ENCODE assay signal across 8 mouse cellular contexts in genomic region chr4:141010941-141011429, GRCm38 (mm10). TPM values are rescaled to one million over a fixed set of nuclear protein-coding genes. Genes with fewer than 3 reads are reported as not detected.
DNase-seq lines count a peak whose midpoint lies in the region; ATAC-seq and TF ChIP-seq lines count a peak whose summit lies in the region.

No protein-coding gene starts in this region.

- H3K27ac ChIP-seq in forebrain, embryonic 16.5 days (ENCODE audit: low read length), result peak overlapping the region; percentile 93
- H3K27ac ChIP-seq in kidney, embryonic 16.5 days (ENCODE audit: low read length), result peak overlapping the region; percentile 88
- H3K27ac ChIP-seq in midbrain, embryonic 10.5 days (replicated peaks), result peak overlapping the region; percentile 93
- H3K27ac ChIP-seq in thymus, adult 2 months (ENCODE audit: control insufficient read depth, insufficient read depth, low read length), result no peak overlapping the region

- WGBS in forebrain, embryonic 16.5 days, result 0% methylated on average over 15 of the region's 17 CpGs
- 0% methylated on average over 17 of the region's 17 CpGs for WGBS in kidney, embryonic 16.5 days
- 0% methylated on average over 17 of the region's 17 CpGs for WGBS in midbrain, embryonic 10.5 days
- WGBS in thymus, adult 2 months, result 34% methylated on average over 17 of the region's 17 CpGs

- no peaks in the 10 kb centered on the region for H3K9me3 ChIP-seq in forebrain, embryonic 16.5 days (ENCODE audit: control insufficient read depth, low read length)
- no peaks in the 10 kb centered on the region for H3K9me3 ChIP-seq in kidney, embryonic 16.5 days (ENCODE audit: low read length)
- peaks cover 4% of the 10 kb centered on the region; the same call in 1 of the 2 replicates for H3K9me3 ChIP-seq in midbrain, embryonic 10.5 days (replicated peaks)

- peak overlapping the region; percentile 94 for H3K4me2 ChIP-seq in forebrain, embryonic 16.5 days (ENCODE audit: low read length)
- H3K4me2 ChIP-seq in kidney, embryonic 16.5 days (replicated peaks; ENCODE audit: low read depth, low read length), result peak overlapping the region; percentile 71

- intact Hi-C loops in gastrocnemius, postnatal 14 days (cut with DNase I; ENCODE audit: low total_unique reads), result no loop called here
- intact Hi-C loops in gastrocnemius, postnatal 36 days (cut with DNase I), result no loop called here

- peak; percentile 41 for ATAC-seq in forebrain, embryonic 16.5 days
- ATAC-seq in kidney, embryonic 16.5 days (ENCODE audit: low FRiP score, low TSS enrichment), result peak; percentile 60

- DNase-seq in gastrocnemius, postnatal 14 days, result peak; percentile 54
- no peak for DNase-seq in gastrocnemius, postnatal 36 days
- DNase-seq in midbrain, embryonic 10.5 days (ENCODE audit: low spot score), result peak; percentile 64
- DNase-seq in ovary, postnatal 10 days (ENCODE audit: low spot score), result no peak
- DNase-seq in thymus, adult 2 months, result no peak
- no peak for DNase-seq in thymus, postnatal 10 days (ENCODE audit: low spot score in 2 of 2)

- H3K27me3 ChIP-seq in forebrain, embryonic 16.5 days (replicated peaks; ENCODE audit: control insufficient read depth, insufficient read depth, low read length), result no peaks in the 10 kb centered on the region
- no peaks in the 10 kb centered on the region for H3K27me3 ChIP-seq in kidney, embryonic 16.5 days (ENCODE audit: insufficient read depth, low read length)
- H3K27me3 ChIP-seq in midbrain, embryonic 10.5 days (ENCODE audit: low read depth, poor library complexity, severe bottlenecking), result no peaks in the 10 kb centered on the region
- peaks cover 3% of the 10 kb centered on the region; the same call in 1 of the 2 replicates for H3K27me3 ChIP-seq in thymus, adult 2 months (ENCODE audit: control insufficient read depth, insufficient read depth, low read length)

- H3K4me1 ChIP-seq in forebrain, embryonic 16.5 days (replicated peaks; ENCODE audit: control insufficient read depth, insufficient read depth, low read length), result peaks cover 29% of the 10 kb centered on the region
- H3K4me1 ChIP-seq in kidney, embryonic 16.5 days (ENCODE audit: insufficient read depth, low read length), result peaks cover 28% of the 10 kb centered on the region
- H3K4me1 ChIP-seq in midbrain, embryonic 10.5 days, result peaks cover 35% of the 10 kb centered on the region
- peaks cover 8% of the 10 kb centered on the region; the same call in 1 of the 2 replicates for H3K4me1 ChIP-seq in thymus, adult 2 months (replicated peaks; ENCODE audit: control insufficient read depth, insufficient read depth, low read length)

- TF ChIP-seq POLR2A in thymus, adult 2 months (IDR thresholded peaks at IDR 0.05; ENCODE audit: control insufficient read depth, extremely low read depth, insufficient read depth, low read length, poor library complexity), result no peak

- H3K36me3 ChIP-seq in forebrain, embryonic 16.5 days (ENCODE audit: control insufficient read depth, insufficient read depth), result peaks cover 24% of the 10 kb centered on the region
- H3K36me3 ChIP-seq in kidney, embryonic 16.5 days (ENCODE audit: insufficient read depth, low read length), result peaks cover 39% of the 10 kb centered on the region
- H3K36me3 ChIP-seq in midbrain, embryonic 10.5 days, result peaks cover 59% of the 10 kb centered on the region
- H3K36me3 ChIP-seq in thymus, adult 2 months (ENCODE audit: control insufficient read depth, insufficient read depth, low read length), result no peaks in the 10 kb centered on the region

- TF ChIP-seq CTCF in thymus, adult 2 months (IDR thresholded peaks at IDR 0.05; ENCODE audit: borderline replicate concordance, control insufficient read depth, extremely low read depth, insufficient read depth, low read length, poor library complexity), result no peak

- H3K9ac ChIP-seq in forebrain, embryonic 16.5 days (replicated peaks; ENCODE audit: low read depth, low read length), result peak overlapping the region; percentile 92
- peak overlapping the region; percentile 91 for H3K9ac ChIP-seq in kidney, embryonic 16.5 days (replicated peaks; ENCODE audit: low read length)

- peak overlapping the region; percentile 91 for H3K4me3 ChIP-seq in forebrain, embryonic 16.5 days (replicated peaks; ENCODE audit: low read length)
- H3K4me3 ChIP-seq in kidney, embryonic 16.5 days (ENCODE audit: low read length), result peak overlapping the region; percentile 76
- H3K4me3 ChIP-seq in midbrain, embryonic 10.5 days, result peak overlapping the region; percentile 70
- no peak overlapping the region for H3K4me3 ChIP-seq in thymus, adult 2 months (ENCODE audit: control insufficient read depth, insufficient read depth, low read length)

RNA-seq across cellular contexts. Expression of gene Mfap2, which starts 0.8 kb away (rescaled TPM):
- total RNA-seq in gastrocnemius, postnatal 14 days (2021), result 10 to 100 TPM; 33.9 to 47.3 TPM
- total RNA-seq in gastrocnemius, postnatal 36 days (2021), result 1 to 10 TPM; 6.2 to 7.4 TPM
- polyA plus RNA-seq in forebrain, embryonic 16.5 days (2015; fragmentation: Nextera tagmentation; extraction: Ambion mirVana), result 190 and 202 TPM in 2 replicates
- polyA plus RNA-seq in kidney, embryonic 16.5 days (2015; fragmentation: Nextera tagmentation; extraction: Ambion mirVana), result 442 and 470 TPM in 2 replicates
- polyA plus RNA-seq in midbrain, embryonic 10.5 days (2016; fragmentation: Nextera tagmentation; extraction: Ambion mirVana), result 260 and 321 TPM in 2 replicates
- 6.1 and 7.0 TPM in 2 replicates for polyA plus RNA-seq in thymus, adult 2 months (2012; rRNA removed)

RNA-seq across cellular contexts. Expression of gene Atp13a2, which starts 24.3 kb away (rescaled TPM):
- total RNA-seq in gastrocnemius, postnatal 14 days (2021), result 10 to 100 TPM; 16.1 to 17.0 TPM
- total RNA-seq in gastrocnemius, postnatal 36 days (2021), result 10 to 100 TPM; 16.6 to 17.5 TPM
- polyA plus RNA-seq in forebrain, embryonic 16.5 days (2015; fragmentation: Nextera tagmentation; extraction: Ambion mirVana), result 126 and 142 TPM in 2 replicates
- polyA plus RNA-seq in kidney, embryonic 16.5 days (2015; fragmentation: Nextera tagmentation; extraction: Ambion mirVana), result 48.9 and 50.7 TPM in 2 replicates
- polyA plus RNA-seq in midbrain, embryonic 10.5 days (2016; fragmentation: Nextera tagmentation; extraction: Ambion mirVana), result 42.5 and 56.5 TPM in 2 replicates
- polyA plus RNA-seq in thymus, adult 2 months (2012; rRNA removed), result 300 and 301 TPM in 2 replicates

RNA-seq across cellular contexts. Expression of gene Crocc, which starts 49.4 kb away (rescaled TPM):
- 1 to 10 TPM; 2.6 to 4.0 TPM for total RNA-seq in gastrocnemius, postnatal 14 days (2021)
- total RNA-seq in gastrocnemius, postnatal 36 days (2021), result 1 to 10 TPM; 1.7 to 2.0 TPM
- 6.2 and 6.7 TPM in 2 replicates for polyA plus RNA-seq in forebrain, embryonic 16.5 days (2015; fragmentation: Nextera tagmentation; extraction: Ambion mirVana)
- 10.1 and 11.3 TPM in 2 replicates for polyA plus RNA-seq in kidney, embryonic 16.5 days (2015; fragmentation: Nextera tagmentation; extraction: Ambion mirVana)
- 10.8 and 11.0 TPM in 2 replicates for polyA plus RNA-seq in midbrain, embryonic 10.5 days (2016; fragmentation: Nextera tagmentation; extraction: Ambion mirVana)
- polyA plus RNA-seq in thymus, adult 2 months (2012; rRNA removed), result 12.9 and 17.6 TPM in 2 replicates

RNA-seq across cellular contexts. Expression of gene Sdhb, which starts 50.0 kb away (rescaled TPM):
- total RNA-seq in gastrocnemius, postnatal 14 days (2021), result 100 to 1,000 TPM; 480 to 609 TPM
- 100 to 1,000 TPM; 568 to 650 TPM for total RNA-seq in gastrocnemius, postnatal 36 days (2021)
- polyA plus RNA-seq in forebrain, embryonic 16.5 days (2015; fragmentation: Nextera tagmentation; extraction: Ambion mirVana), result 420 and 438 TPM in 2 replicates
- polyA plus RNA-seq in kidney, embryonic 16.5 days (2015; fragmentation: Nextera tagmentation; extraction: Ambion mirVana), result 520 and 550 TPM in 2 replicates
- polyA plus RNA-seq in midbrain, embryonic 10.5 days (2016; fragmentation: Nextera tagmentation; extraction: Ambion mirVana), result 429 and 455 TPM in 2 replicates
- polyA plus RNA-seq in thymus, adult 2 months (2012; rRNA removed), result 194 and 239 TPM in 2 replicates

Comparison
In these comparisons a context has a peak if more than half of its experiments do, and no peak if none do; other contexts are left out.
1. DNase-seq: peak in gastrocnemius, postnatal 14 days (single experiment) and midbrain, embryonic 10.5 days (single experiment); none in gastrocnemius, postnatal 36 days (0 of 2), ovary, postnatal 10 days (single experiment), thymus, adult 2 months (single experiment) and thymus, postnatal 10 days (0 of 2).
2. RNA of gene Mfap2, which starts 0.8 kb away (polyA plus RNA-seq): 442 to 470 TPM in kidney, embryonic 16.5 days, 260 to 321 TPM in midbrain, embryonic 10.5 days and 190 to 202 TPM in forebrain, embryonic 16.5 days; 6.1 to 7.0 TPM in thymus, adult 2 months; every median in the first group is over 10 times any median in the second.